Comparison of ENCODE assay signal across 8 mouse cellular contexts in genomic region chr12:113074329-113075062, GRCm38 (mm10). TPM values are rescaled to one million over a fixed set of nuclear protein-coding genes. Genes with fewer than 3 reads are reported as not detected.
DNase-seq lines count a peak whose midpoint lies in the region; ATAC-seq and TF ChIP-seq lines count a peak whose summit lies in the region.

TSS of gene Tex22 (plus strand) at chr12:113074502.

- H3K4me3 ChIP-seq in forebrain, embryonic 13.5 days: peak within 1 kb of the TSS; percentile 50
- peak within 1 kb of the TSS; percentile 50 for H3K4me3 ChIP-seq in heart, postnatal 0 days (ENCODE audit: low read depth, low read length)
- H3K4me3 ChIP-seq in liver, embryonic 15.5 days (replicated peaks): peak within 1 kb of the TSS; percentile 60
- H3K4me3 ChIP-seq in neural tube, embryonic 12.5 days: peak within 1 kb of the TSS; percentile 42
- H3K4me3 ChIP-seq in stomach, postnatal 0 days (ENCODE audit: low read depth, low read length): peak within 1 kb of the TSS; percentile 46

- H3K27me3 ChIP-seq in forebrain, embryonic 13.5 days: no peaks in the 10 kb centered on the region
- H3K27me3 ChIP-seq in heart, postnatal 0 days (ENCODE audit: control insufficient read depth, insufficient read depth, low read length): no peaks in the 10 kb centered on the region
- H3K27me3 ChIP-seq in liver, embryonic 15.5 days: 0 out of 2 replicates have a peak, but pooled peaks cover 5% of the 10 kb centered on the region
- H3K27me3 ChIP-seq in neural tube, embryonic 12.5 days (replicated peaks): no peaks in the 10 kb centered on the region
- H3K27me3 ChIP-seq in stomach, postnatal 0 days (ENCODE audit: control insufficient read depth, insufficient read depth, low read length): no peaks in the 10 kb centered on the region

- H3K4me1 ChIP-seq in forebrain, embryonic 13.5 days: peaks cover 17% of the 10 kb centered on the region
- H3K4me1 ChIP-seq in heart, postnatal 0 days (ENCODE audit: control insufficient read depth, insufficient read depth): peaks cover 12% of the 10 kb centered on the region
- H3K4me1 ChIP-seq in liver, embryonic 15.5 days (replicated peaks): peaks cover 31% of the 10 kb centered on the region
- peaks cover 21% of the 10 kb centered on the region for H3K4me1 ChIP-seq in neural tube, embryonic 12.5 days
- peaks cover 9% of the 10 kb centered on the region for H3K4me1 ChIP-seq in stomach, postnatal 0 days (replicated peaks; ENCODE audit: control insufficient read depth, insufficient read depth)

- peak within 1 kb of the TSS; percentile 93 for H3K27ac ChIP-seq in forebrain, embryonic 13.5 days
- peak within 1 kb of the TSS; percentile 95 for H3K27ac ChIP-seq in heart, postnatal 0 days (ENCODE audit: low read depth)
- peak within 1 kb of the TSS; percentile 81 for H3K27ac ChIP-seq in liver, embryonic 15.5 days (replicated peaks)
- peak within 1 kb of the TSS; percentile 75 for H3K27ac ChIP-seq in neural tube, embryonic 12.5 days
- peak within 1 kb of the TSS; percentile 92 for H3K27ac ChIP-seq in stomach, postnatal 0 days (replicated peaks)

- ATAC-seq in cerebellum, adult (ENCODE audit: insufficient number of reproducible peaks, low FRiP score, low TSS enrichment): peak; percentile 81
- peak; percentile 95 for ATAC-seq in forebrain, embryonic 13.5 days
- peak; percentile 93 for ATAC-seq in heart, postnatal 0 days (ENCODE audit: insufficient read depth, low read depth)
- ATAC-seq in liver, embryonic 15.5 days (ENCODE audit: insufficient read depth): peak; percentile 72
- ATAC-seq in neural tube, embryonic 12.5 days (ENCODE audit: low FRiP score, low read depth): peak; percentile 90
- peak; percentile 91 for ATAC-seq in stomach, postnatal 0 days (ENCODE audit: low FRiP score, low TSS enrichment)

- no peaks in the 10 kb centered on the region for H3K9me3 ChIP-seq in forebrain, embryonic 13.5 days (replicated peaks)
- H3K9me3 ChIP-seq in heart, postnatal 0 days (replicated peaks; ENCODE audit: control insufficient read depth, low read length): no peaks in the 10 kb centered on the region
- no peaks in the 10 kb centered on the region for H3K9me3 ChIP-seq in liver, embryonic 15.5 days (replicated peaks)
- H3K9me3 ChIP-seq in neural tube, embryonic 12.5 days: no peaks in the 10 kb centered on the region
- H3K9me3 ChIP-seq in stomach, postnatal 0 days (ENCODE audit: control insufficient read depth, low read length): no peaks in the 10 kb centered on the region

- peak; percentile 49 to 66 for DNase-seq in CD8-positive naive resting alpha-beta T cell, adult 2 months (ENCODE audit: low read depth in 2 of 2, low spot score in 2 of 2)
- DNase-seq in heart, postnatal 0 days (ENCODE audit: low spot score): peak; percentile 84
- DNase-seq in kidney, postnatal 4 days: peak; percentile 92 to 94
- peak; percentile 90 for DNase-seq in stomach, postnatal 0 days (ENCODE audit: low spot score)

- H3K9ac ChIP-seq in forebrain, embryonic 13.5 days: peak within 1 kb of the TSS; percentile 79
- H3K9ac ChIP-seq in heart, postnatal 0 days (replicated peaks; ENCODE audit: low read depth, low read length): peak within 1 kb of the TSS; percentile 56
- peak within 1 kb of the TSS; percentile 54 for H3K9ac ChIP-seq in liver, embryonic 15.5 days
- H3K9ac ChIP-seq in neural tube, embryonic 12.5 days: peak within 1 kb of the TSS; percentile 68
- peak within 1 kb of the TSS; percentile 64 for H3K9ac ChIP-seq in stomach, postnatal 0 days (ENCODE audit: low read length)

- H3K4me2 ChIP-seq in forebrain, embryonic 13.5 days: peak within 1 kb of the TSS; percentile 95
- H3K4me2 ChIP-seq in heart, postnatal 0 days (ENCODE audit: low read depth, low read length): peak within 1 kb of the TSS; percentile 82
- peak within 1 kb of the TSS; percentile 93 for H3K4me2 ChIP-seq in liver, embryonic 15.5 days
- peak within 1 kb of the TSS; percentile 90 for H3K4me2 ChIP-seq in neural tube, embryonic 12.5 days (replicated peaks)
- H3K4me2 ChIP-seq in stomach, postnatal 0 days (replicated peaks; ENCODE audit: low read depth): peak within 1 kb of the TSS; percentile 94

- H3K36me3 ChIP-seq in forebrain, embryonic 13.5 days (ENCODE audit: poor library complexity, severe bottlenecking): peaks cover 27% of the 10 kb centered on the region
- peaks cover 27% of the 10 kb centered on the region for H3K36me3 ChIP-seq in heart, postnatal 0 days (replicated peaks; ENCODE audit: control insufficient read depth, insufficient read depth, low read length)
- H3K36me3 ChIP-seq in liver, embryonic 15.5 days (replicated peaks): peaks cover 18% of the 10 kb centered on the region
- peaks cover 26% of the 10 kb centered on the region for H3K36me3 ChIP-seq in neural tube, embryonic 12.5 days
- H3K36me3 ChIP-seq in stomach, postnatal 0 days (ENCODE audit: control insufficient read depth, insufficient read depth, low read length): peaks cover 17% of the 10 kb centered on the region

- 1% methylated on average over 32 of the region's 32 CpGs for WGBS in forebrain, embryonic 13.5 days
- 4% methylated on average over 32 of the region's 32 CpGs for WGBS in heart, postnatal 0 days
- 3% methylated on average over 32 of the region's 32 CpGs for WGBS in liver, embryonic 15.5 days (ENCODE audit: insufficient replicate concordance)
- WGBS in neural tube, embryonic 12.5 days: 3% methylated on average over 32 of the region's 32 CpGs
- 4% methylated on average over 32 of the region's 32 CpGs for WGBS in stomach, postnatal 0 days

- TF ChIP-seq EP300 in heart, postnatal 0 days (IDR thresholded peaks at IDR 0.05; ENCODE audit: low read depth): no peak
- peak; percentile 73 for TF ChIP-seq EP300 in stomach, postnatal 0 days (optimal IDR thresholded peaks at IDR 0.05)

- 0 out of 2 replicates have a peak, but pooled peaks have one; percentile 0 for TF ChIP-seq CTCF in heart, postnatal 0 days (IDR thresholded peaks at IDR 0.05; ENCODE audit: low read depth)
- TF ChIP-seq CTCF in stomach, postnatal 0 days (IDR thresholded peaks at IDR 0.05; ENCODE audit: low read depth): no peak; the same call in 1 of the 2 replicates

RNA-seq across cellular contexts. Expression of gene Tex22, which starts in this region (rescaled TPM):
- polyA plus RNA-seq in forebrain, embryonic 13.5 days (2015; fragmentation: Nextera tagmentation; extraction: Ambion mirVana): not detected in 2 replicates
- total RNA-seq in heart, postnatal 0 days (2014; rRNA removed; ENCODE audit: low replicate concordance): not detected in 2 replicates
- not detected in 2 replicates for polyA plus RNA-seq in heart, postnatal 0 days (2015; fragmentation: Nextera tagmentation; extraction: Ambion mirVana)
- not detected in 2 replicates for polyA plus RNA-seq in liver, embryonic 15.5 days (2015; fragmentation: Nextera tagmentation; extraction: Ambion mirVana)
- 0.24 TPM in 1 of 2 replicates, not detected in the other for polyA plus RNA-seq in neural tube, embryonic 12.5 days (2016; fragmentation: Nextera tagmentation; extraction: Ambion mirVana)
- polyA plus RNA-seq in stomach, postnatal 0 days (2015; fragmentation: Nextera tagmentation; extraction: Ambion mirVana): not detected in 2 replicates

Comparison
In these comparisons a context has a peak if more than half of its experiments do, and no peak if none do; other contexts are left out.
1. Peak in every context shown above with its lines: DNase-seq, ATAC-seq, H3K4me3 ChIP-seq and H3K27ac ChIP-seq.
2. Peak in ATAC-seq, H3K4me3 ChIP-seq, H3K27ac ChIP-seq, H3K9ac ChIP-seq and H3K4me2 ChIP-seq in forebrain, embryonic 13.5 days; RNA of the gene not detected or under 1 TPM.
3. Peak in DNase-seq, ATAC-seq, H3K4me3 ChIP-seq, H3K27ac ChIP-seq, H3K9ac ChIP-seq and H3K4me2 ChIP-seq in heart, postnatal 0 days; RNA of the gene not detected or under 1 TPM.
4. Peak in ATAC-seq, H3K4me3 ChIP-seq, H3K27ac ChIP-seq, H3K9ac ChIP-seq and H3K4me2 ChIP-seq in liver, embryonic 15.5 days; RNA of the gene not detected or under 1 TPM.
5. Peak in ATAC-seq, H3K4me3 ChIP-seq, H3K27ac ChIP-seq, H3K9ac ChIP-seq and H3K4me2 ChIP-seq in neural tube, embryonic 12.5 days; RNA of the gene not detected or under 1 TPM.
6. Peak in DNase-seq, ATAC-seq, H3K4me3 ChIP-seq, H3K27ac ChIP-seq, H3K9ac ChIP-seq and H3K4me2 ChIP-seq in stomach, postnatal 0 days; RNA of the gene not detected or under 1 TPM.